Comparison of ENCODE assay signal across 23 mouse cellular contexts in the genomic region with DNA sequence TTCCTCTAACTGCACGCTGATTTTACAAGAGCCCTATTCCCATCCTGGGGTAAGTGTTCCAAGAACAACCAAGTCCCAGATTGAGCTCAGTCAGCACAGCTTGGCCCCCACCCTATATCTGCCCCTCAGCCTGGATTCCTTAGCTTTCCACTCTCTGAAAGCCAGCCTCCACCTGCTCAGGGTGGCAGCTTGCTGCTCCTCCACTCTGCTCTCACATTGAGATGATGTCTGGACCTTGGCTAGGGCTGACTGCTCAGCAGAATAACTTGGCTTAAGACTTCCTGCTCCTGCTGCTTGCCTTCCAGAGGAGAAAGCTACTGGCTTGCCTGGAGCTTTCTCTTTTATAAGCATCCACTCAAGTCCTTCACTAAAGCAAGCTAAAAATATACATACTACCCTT.
A peak's percentile ranks its signal among the peaks of the same experiment; 100 is the strongest.
DNase-seq lines count a peak whose midpoint lies in the region; ATAC-seq and TF ChIP-seq lines count a peak whose summit lies in the region.
"Had no signal": no experiment of that assay in that cellular context is flagged by ENCODE, and none has a peak within 500 bp of the region (broad histone marks: within the 10 kb centered on the region; RNA-seq: fewer than 3 reads in every experiment).

No protein-coding gene starts in this region.

- no peaks in the 10 kb centered on the region for H3K4me1 ChIP-seq in hindbrain, postnatal 0 days (ENCODE audit: insufficient read depth, low read length)
- no peaks in the 10 kb centered on the region; the same call in 1 of the 2 replicates for H3K4me1 ChIP-seq in hindbrain, embryonic 12.5 days
- H3K4me1 ChIP-seq in midbrain, postnatal 0 days (ENCODE audit: insufficient read depth, low read length) = no peaks in the 10 kb centered on the region
- no peaks in the 10 kb centered on the region for H3K4me1 ChIP-seq in midbrain, embryonic 16.5 days (ENCODE audit: control insufficient read depth, insufficient read depth, low read length)
- H3K4me1 ChIP-seq: forebrain, embryonic 13.5 days had no signal

- H3K9me3 ChIP-seq in hindbrain, postnatal 0 days (ENCODE audit: low read length) = no peaks in the 10 kb centered on the region
- H3K9me3 ChIP-seq in hindbrain, embryonic 12.5 days (replicated peaks) = peaks cover 4% of the 10 kb centered on the region; the same call in 1 of the 2 replicates
- peaks cover 3% of the 10 kb centered on the region; the same call in 1 of the 2 replicates for H3K9me3 ChIP-seq in midbrain, postnatal 0 days (ENCODE audit: low read length)
- no peaks in the 10 kb centered on the region for H3K9me3 ChIP-seq in midbrain, embryonic 16.5 days (replicated peaks; ENCODE audit: control insufficient read depth, low read length, poor library complexity, severe bottlenecking)

- H3K27ac ChIP-seq in hindbrain, postnatal 0 days = no peak overlapping the region
- H3K27ac ChIP-seq in hindbrain, embryonic 12.5 days = no peak overlapping the region
- no peak overlapping the region for H3K27ac ChIP-seq in midbrain, postnatal 0 days (ENCODE audit: low read depth, low read length)
- H3K27ac ChIP-seq in midbrain, embryonic 16.5 days (ENCODE audit: low read length) = no peak overlapping the region
- H3K27ac ChIP-seq: forebrain, embryonic 10.5 days; forebrain, embryonic 13.5 days; heart, embryonic 15.5 days; hindbrain, embryonic 10.5 days; hindbrain, embryonic 14.5 days had no signal

- 77% methylated on average over 1 of the region's 1 CpGs for WGBS in hindbrain, postnatal 0 days
- 72% methylated on average over 1 of the region's 1 CpGs for WGBS in hindbrain, embryonic 12.5 days
- 88% methylated on average over 1 of the region's 1 CpGs for WGBS in midbrain, postnatal 0 days
- WGBS in midbrain, embryonic 16.5 days = 79% methylated on average over 1 of the region's 1 CpGs

- DNase-seq in cerebellum, adult 11 months = no peak
- DNase-seq in cerebellum, postnatal 25 days = peak; percentile 48 to 52
- DNase-seq in cerebellum, adult 18-20 months = no peak
- DNase-seq in hindbrain, postnatal 0 days (ENCODE audit: low spot score) = peak; percentile 28
- DNase-seq in midbrain, postnatal 0 days (ENCODE audit: low spot score) = peak; percentile 9
- DNase-seq: adrenal gland, adult 8-10 months; adrenal gland, postnatal 25 days; gastrocnemius, postnatal 10 days; gastrocnemius, postnatal 36 days; heart, postnatal 10 days; heart, postnatal 36 days had no signal

- H3K4me3 ChIP-seq in hindbrain, postnatal 0 days (ENCODE audit: low read length) = no peak overlapping the region
- H3K4me3 ChIP-seq in hindbrain, embryonic 12.5 days = no peak overlapping the region
- no peak overlapping the region for H3K4me3 ChIP-seq in midbrain, postnatal 0 days (ENCODE audit: low read depth, low read length)
- H3K4me3 ChIP-seq in midbrain, embryonic 16.5 days (ENCODE audit: low read depth, low read length) = no peak overlapping the region
- H3K4me3 ChIP-seq: forebrain, embryonic 10.5 days; forebrain, embryonic 13.5 days; heart, embryonic 12.5 days; heart, embryonic 15.5 days; hindbrain, embryonic 10.5 days had no signal

- H3K4me2 ChIP-seq in hindbrain, postnatal 0 days (ENCODE audit: low read depth, low read length) = no peak overlapping the region
- H3K4me2 ChIP-seq in hindbrain, embryonic 12.5 days (replicated peaks) = no peak overlapping the region
- no peak overlapping the region for H3K4me2 ChIP-seq in midbrain, postnatal 0 days (ENCODE audit: low read depth, low read length, poor library complexity, severe bottlenecking)
- no peak overlapping the region for H3K4me2 ChIP-seq in midbrain, embryonic 16.5 days (ENCODE audit: low read length)
- H3K4me2 ChIP-seq: forebrain, embryonic 13.5 days; heart, embryonic 12.5 days; heart, embryonic 15.5 days; hindbrain, embryonic 14.5 days had no signal

- H3K9ac ChIP-seq in hindbrain, postnatal 0 days (replicated peaks; ENCODE audit: low read length) = no peak overlapping the region
- no peak overlapping the region for H3K9ac ChIP-seq in hindbrain, embryonic 12.5 days
- H3K9ac ChIP-seq in midbrain, postnatal 0 days (replicated peaks; ENCODE audit: low read length, poor library complexity, severe bottlenecking) = no peak overlapping the region
- no peak overlapping the region for H3K9ac ChIP-seq in midbrain, embryonic 16.5 days (ENCODE audit: low read depth, low read length)
- H3K9ac ChIP-seq: forebrain, embryonic 13.5 days; heart, embryonic 12.5 days; heart, embryonic 15.5 days; hindbrain, embryonic 14.5 days had no signal

- H3K36me3 ChIP-seq in hindbrain, postnatal 0 days (ENCODE audit: insufficient read depth, low read length) = no peaks in the 10 kb centered on the region
- no peaks in the 10 kb centered on the region for H3K36me3 ChIP-seq in hindbrain, embryonic 12.5 days
- no peaks in the 10 kb centered on the region for H3K36me3 ChIP-seq in midbrain, postnatal 0 days (ENCODE audit: insufficient read depth, low read length)
- H3K36me3 ChIP-seq in midbrain, embryonic 16.5 days (ENCODE audit: control insufficient read depth, insufficient read depth, low read length) = no peaks in the 10 kb centered on the region
- H3K36me3 ChIP-seq: forebrain, embryonic 10.5 days; heart, embryonic 12.5 days; heart, embryonic 15.5 days; hindbrain, embryonic 10.5 days had no signal

- no peak for TF ChIP-seq CTCF in hindbrain, postnatal 0 days (IDR thresholded peaks at IDR 0.05; ENCODE audit: low read depth)
- TF ChIP-seq CTCF in midbrain, postnatal 0 days (IDR thresholded peaks at IDR 0.05) = no peak

- H3K27me3 ChIP-seq in hindbrain, postnatal 0 days (ENCODE audit: insufficient read depth, low read length) = no peaks in the 10 kb centered on the region
- no peaks in the 10 kb centered on the region for H3K27me3 ChIP-seq in hindbrain, embryonic 12.5 days
- H3K27me3 ChIP-seq in midbrain, postnatal 0 days (ENCODE audit: insufficient read depth, low read length) = no peaks in the 10 kb centered on the region
- no peaks in the 10 kb centered on the region for H3K27me3 ChIP-seq in midbrain, embryonic 16.5 days (ENCODE audit: control insufficient read depth, insufficient read depth, low read depth, low read length)
- H3K27me3 ChIP-seq: forebrain, embryonic 13.5 days; heart, embryonic 12.5 days; heart, embryonic 15.5 days had no signal

- peak; percentile 78; the same call in 1 of the 2 replicates for ATAC-seq in cerebellum, adult (ENCODE audit: insufficient number of reproducible peaks, low FRiP score, low TSS enrichment)
- no peak for ATAC-seq in hindbrain, postnatal 0 days
- ATAC-seq in hindbrain, embryonic 12.5 days (ENCODE audit: low FRiP score) = no peak
- no peak for ATAC-seq in midbrain, postnatal 0 days (ENCODE audit: low FRiP score)
- ATAC-seq in midbrain, embryonic 16.5 days = no peak
- ATAC-seq: activated CD4-positive, CD25-positive, alpha-beta regulatory T cell, adult 4 months; forebrain, embryonic 13.5 days; forebrain, embryonic 16.5 days; intestine, postnatal 0 days had no signal

Comparison
In these comparisons a context has a peak if more than half of its experiments do, and no peak if none do; other contexts are left out.
1. DNase-seq: peak in cerebellum, postnatal 25 days (2 of 2), hindbrain, postnatal 0 days (single experiment) and midbrain, postnatal 0 days (single experiment); none in cerebellum, adult 11 months (single experiment) and cerebellum, adult 18-20 months (0 of 2).